Comparison of ENCODE assay signal across 22 mouse cellular contexts in the genomic region with DNA sequence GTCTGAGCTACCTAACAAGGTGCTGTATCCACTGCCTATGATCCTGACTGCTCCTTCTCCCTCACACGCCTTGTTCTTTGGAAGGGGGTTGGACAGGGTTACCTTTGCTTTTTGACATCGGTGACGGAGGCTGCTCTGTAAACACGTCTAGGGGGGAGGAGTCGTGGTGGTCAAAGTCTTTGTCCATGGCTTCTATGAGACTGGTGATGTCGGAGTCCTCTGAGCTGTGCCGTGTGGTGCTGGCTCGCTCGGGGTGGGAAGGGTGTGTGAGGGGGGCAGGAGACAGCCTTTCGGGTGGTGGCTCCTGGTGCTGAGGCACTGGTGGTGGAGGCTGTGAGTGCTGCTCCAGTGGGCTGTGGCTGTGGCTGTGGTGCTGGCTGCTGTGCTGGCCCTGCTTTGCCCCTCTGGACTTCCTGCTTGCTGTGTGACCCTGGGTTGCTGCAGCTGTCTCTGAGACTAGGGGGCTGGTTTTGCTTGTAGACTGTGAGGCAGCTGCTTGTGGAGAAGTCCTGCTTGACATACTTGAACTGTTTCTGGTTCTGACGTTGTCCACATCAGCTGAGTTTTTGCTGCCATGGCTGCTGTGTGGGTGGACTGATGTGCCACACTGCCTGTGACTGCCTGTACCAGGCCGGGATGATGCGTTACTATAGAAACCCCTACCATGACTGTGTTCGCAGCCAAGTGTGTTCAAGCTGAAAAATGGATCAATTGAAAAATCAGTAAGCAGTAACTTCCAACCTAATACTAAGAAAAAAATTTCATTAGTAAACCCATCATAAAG. TPM values are rescaled to one million over a fixed set of nuclear protein-coding genes. Genes with fewer than 3 reads are reported as not detected.
DNase-seq lines count a peak whose midpoint lies in the region; ATAC-seq and TF ChIP-seq lines count a peak whose summit lies in the region.
"Had no signal": no experiment of that assay in that cellular context is flagged by ENCODE, and none has a peak within 500 bp of the region (broad histone marks: within the 10 kb centered on the region; RNA-seq: fewer than 3 reads in every experiment).

No protein-coding gene starts in this region.

- peak; percentile 78 for ATAC-seq in liver, embryonic 16.5 days (ENCODE audit: low read depth)
- ATAC-seq: forebrain, embryonic 16.5 days; midbrain, embryonic 15.5 days had no signal

- H3K27ac ChIP-seq in layer of hippocampus, adult 2 months = peak overlapping the region; percentile 72
- H3K27ac ChIP-seq in liver, embryonic 16.5 days (ENCODE audit: low read length) = no peak overlapping the region
- H3K27ac ChIP-seq: embryonic facial prominence, embryonic 12.5 days; gastrocnemius, adult 2 months; heart, embryonic 13.5 days; kidney, postnatal 0 days; left cerebral cortex, adult 2 months; limb, embryonic 10.5 days; midbrain, embryonic 15.5 days had no signal

- H3K36me3 ChIP-seq in liver, embryonic 16.5 days (ENCODE audit: control insufficient read depth, insufficient read depth) = peaks cover 92% of the 10 kb centered on the region

- 77% methylated on average over 14 of the region's 14 CpGs for whole genome bisulfite sequencing in liver, embryonic 16.5 days (ENCODE audit: insufficient replicate concordance)

- no peak overlapping the region for H3K9ac ChIP-seq in liver, embryonic 16.5 days (ENCODE audit: low read depth, low read length)
- H3K9ac ChIP-seq: embryonic facial prominence, embryonic 12.5 days; heart, embryonic 13.5 days; midbrain, embryonic 15.5 days had no signal

- no peaks in the 10 kb centered on the region for H3K4me1 ChIP-seq in liver, embryonic 16.5 days (ENCODE audit: control insufficient read depth, low read depth, low read length)
- H3K4me1 ChIP-seq: embryonic facial prominence, embryonic 12.5 days; heart, embryonic 13.5 days; limb, embryonic 10.5 days; midbrain, embryonic 15.5 days had no signal

- TF ChIP-seq CTCF in layer of hippocampus, adult 2 months (conservative IDR thresholded peaks at IDR 0.05) = no peak

- peak; percentile 66 to 80 for DNase-seq in layer of hippocampus, adult 18-20 months (ENCODE audit: low spot score in 2 of 2)
- DNase-seq in layer of hippocampus, postnatal 10 days (ENCODE audit: low spot score in 2 of 2) = no peak
- DNase-seq in layer of hippocampus, adult 2 months (ENCODE audit: low spot score in 2 of 2) = peak; percentile 44 to 76
- DNase-seq in layer of hippocampus, adult 9-11 months = peak; percentile 80
- no peak for DNase-seq in adrenal gland, adult 8-10 months
- DNase-seq in kidney, postnatal 4 days = no peak
- DNase-seq: cerebellum, adult 9-10 months; gastrocnemius, adult 2 months; kidney, adult 18-20 months; lung, adult 2 months; right cerebral cortex, postnatal 4 days had no signal

- H3K27me3 ChIP-seq in liver, embryonic 16.5 days (ENCODE audit: control insufficient read depth, insufficient read depth, low read depth, low read length) = no peaks in the 10 kb centered on the region
- H3K27me3 ChIP-seq: embryonic facial prominence, embryonic 12.5 days; heart, embryonic 13.5 days; megakaryocyte, embryonic 14.5 days; midbrain, embryonic 15.5 days had no signal

- no peak overlapping the region for H3K4me2 ChIP-seq in liver, embryonic 16.5 days (ENCODE audit: low read depth, low read length)
- H3K4me2 ChIP-seq: embryonic facial prominence, embryonic 12.5 days; heart, embryonic 13.5 days; midbrain, embryonic 15.5 days had no signal

- H3K9me3 ChIP-seq in liver, embryonic 16.5 days (replicated peaks; ENCODE audit: control insufficient read depth, low read length) = no peaks in the 10 kb centered on the region
- H3K9me3 ChIP-seq: embryonic facial prominence, embryonic 12.5 days; heart, embryonic 13.5 days; limb, embryonic 10.5 days; megakaryocyte, embryonic 14.5 days; midbrain, embryonic 15.5 days had no signal

- H3K4me3 ChIP-seq in layer of hippocampus, adult 2 months = no peak overlapping the region
- H3K4me3 ChIP-seq in liver, embryonic 16.5 days (ENCODE audit: low read depth, low read length) = no peak overlapping the region
- H3K4me3 ChIP-seq: embryonic facial prominence, embryonic 12.5 days; erythroblast, embryonic 14.5 days; gastrocnemius, adult 2 months; heart, embryonic 13.5 days; left cerebral cortex, adult 2 months; limb, embryonic 10.5 days; megakaryocyte, embryonic 14.5 days; midbrain, embryonic 15.5 days had no signal

RNA-seq across cellular contexts. Expression of a gene that starts 46.4 kb away (rescaled TPM):
- 1 to 10 TPM; 3.6 to 3.7 TPM for total RNA-seq in layer of hippocampus, adult 18-20 months (2021)
- 1 to 10 TPM; 3.0 to 3.2 TPM for total RNA-seq in layer of hippocampus, postnatal 10 days (2021)
- total RNA-seq in layer of hippocampus, adult 2 months (2021) = 1 to 10 TPM; 3.9 to 5.0 TPM
- polyA plus RNA-seq in liver, embryonic 16.5 days (2015; fragmentation: Nextera tagmentation; extraction: Ambion mirVana) = 0.19 TPM in 2 replicates
- under 1 TPM; 0.22 to 0.77 (median 0.55) TPM for total RNA-seq in adrenal gland, adult 8-10 months (2022)
- polyA plus RNA-seq: C2C12; erythroblast, embryonic 14.5 days had no signal

Comparison
In these comparisons a context has a peak if more than half of its experiments do, and no peak if none do; other contexts are left out.
1. DNase-seq: peak in layer of hippocampus, adult 18-20 months (2 of 2), layer of hippocampus, adult 2 months (2 of 2) and layer of hippocampus, adult 9-11 months (single experiment); none in layer of hippocampus, postnatal 10 days (0 of 2), adrenal gland, adult 8-10 months (single experiment) and kidney, postnatal 4 days (0 of 2).